Mouse (Mus musculus): ENCODE results near the gene Wdr63.

DNA sequence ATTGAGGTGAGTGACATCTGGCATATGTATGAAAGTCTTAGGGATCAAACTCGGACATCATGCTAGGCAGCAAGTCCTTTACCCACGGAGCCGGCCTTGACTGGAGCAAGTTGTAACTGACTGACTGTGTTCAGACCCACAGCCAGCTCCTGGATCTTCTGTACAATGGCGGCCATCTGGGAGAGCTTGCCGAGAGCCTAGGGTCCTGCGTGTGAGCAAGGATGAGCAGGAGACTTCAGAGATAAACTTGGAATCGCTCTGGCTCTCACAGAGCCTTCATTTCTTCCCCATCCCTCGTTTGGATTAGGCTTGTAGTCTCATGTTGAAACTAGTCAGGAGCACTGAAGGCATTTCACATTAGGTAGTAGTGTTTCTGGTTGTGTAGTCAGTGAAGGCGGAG, 85.7 kb downstream of the Wdr63 start:
- no peak for TF ChIP-seq CTCF (IDR thresholded peaks at IDR 0.05; ENCODE audit: borderline replicate concordance, insufficient read depth, low read depth, low read length)
- TF ChIP-seq POLR2A (IDR thresholded peaks at IDR 0.05; ENCODE audit: borderline replicate concordance, insufficient read depth, low read length): no peak

Measured in cerebellum, adult 2 months (tissue).